Mouse (Mus musculus): ENCODE measurements around the gene Hlcs. TPM values are rescaled to one million over a fixed set of nuclear protein-coding genes. Genes with fewer than 3 reads are reported as not detected.

Hlcs gene
- polyA plus RNA-seq, 1 experiment, result 5.1 TPM

- no peak overlapping the region for H3K4me3 ChIP-seq (ENCODE audit: insufficient read depth, low read length)
- no peak for TF ChIP-seq POLR2A (IDR thresholded peaks at IDR 0.05; ENCODE audit: borderline replicate concordance, low read depth, low read length)
- TF ChIP-seq CTCF (IDR thresholded peaks at IDR 0.05; ENCODE audit: low read depth, low read length), result no peak
- H3K27ac ChIP-seq (ENCODE audit: insufficient read depth, low read depth, low read length), result no peak overlapping the region
- no peaks in the 10 kb centered on the region for H3K4me1 ChIP-seq (ENCODE audit: control insufficient read depth, insufficient read depth, low read length)
Observed at GRCm38 (mm10) chr16:94264611-94265010, 48.8 kb downstream of the Hlcs start.

- TF ChIP-seq POLR2A (IDR thresholded peaks at IDR 0.05; ENCODE audit: borderline replicate concordance, low read depth, low read length) (no peak), CTCF (IDR thresholded peaks at IDR 0.05; ENCODE audit: low read depth, low read length) (no peak)
- no peaks in the 10 kb centered on the region for H3K4me1 ChIP-seq (ENCODE audit: control insufficient read depth, insufficient read depth, low read length)
- no peak overlapping the region for H3K27ac ChIP-seq (ENCODE audit: insufficient read depth, low read depth, low read length)
- no peak overlapping the region for H3K4me3 ChIP-seq (ENCODE audit: insufficient read depth, low read length)
Observed at GRCm38 (mm10) chr16:94262501-94262900, 50.9 kb downstream of the Hlcs start.

DNA sequence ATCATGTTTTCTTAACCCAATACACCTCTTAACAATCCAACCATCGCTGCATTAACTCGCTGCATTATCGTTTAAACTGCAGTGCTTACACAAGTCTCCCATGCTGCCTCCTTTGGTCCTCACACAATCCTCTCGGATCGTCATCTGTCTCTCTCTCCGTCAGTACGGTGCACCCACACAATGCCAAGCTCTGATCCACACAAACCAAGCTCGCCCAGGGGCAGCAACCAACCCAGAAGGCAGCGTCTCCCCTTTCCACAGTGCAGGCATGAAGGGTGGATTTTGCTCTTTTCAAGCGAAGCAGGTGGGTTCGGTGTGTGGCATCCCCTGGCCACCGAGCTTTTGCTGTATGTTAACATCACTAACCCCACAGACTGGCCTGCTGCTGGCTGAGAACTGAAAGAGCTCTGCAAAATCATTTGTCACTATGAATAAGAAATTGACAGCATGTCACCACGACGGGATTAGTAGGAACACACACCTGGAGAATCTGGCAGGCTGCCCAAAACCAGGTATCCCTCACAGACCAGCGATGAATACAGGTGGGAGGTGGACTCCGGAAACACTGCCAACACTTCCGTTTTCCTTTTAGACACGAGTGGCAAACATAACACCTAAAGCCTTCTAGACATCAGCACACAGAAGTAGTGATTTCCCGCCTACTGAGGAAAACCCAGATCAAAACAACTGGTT, 52.3 kb downstream of the Hlcs start:
- no peak for TF ChIP-seq POLR2A (IDR thresholded peaks at IDR 0.05; ENCODE audit: borderline replicate concordance, low read depth, low read length)
- no peak for TF ChIP-seq CTCF (IDR thresholded peaks at IDR 0.05; ENCODE audit: low read depth, low read length)
- H3K4me3 ChIP-seq (ENCODE audit: insufficient read depth, low read length), result no peak overlapping the region
- H3K4me1 ChIP-seq (ENCODE audit: control insufficient read depth, insufficient read depth, low read length), result no peaks in the 10 kb centered on the region
- no peak overlapping the region for H3K27ac ChIP-seq (ENCODE audit: insufficient read depth, low read depth, low read length)

GRCm38 (mm10) chr16:94258366-94259310, 54.7 kb downstream of the Hlcs start:
- H3K4me3 ChIP-seq (ENCODE audit: insufficient read depth, low read length), result no peak overlapping the region
- H3K27ac ChIP-seq (ENCODE audit: insufficient read depth, low read depth, low read length), result no peak overlapping the region
- H3K4me1 ChIP-seq (ENCODE audit: control insufficient read depth, insufficient read depth, low read length), result no peaks in the 10 kb centered on the region
- no peak for TF ChIP-seq POLR2A (IDR thresholded peaks at IDR 0.05; ENCODE audit: borderline replicate concordance, low read depth, low read length)
- peak; percentile 60 for TF ChIP-seq CTCF (IDR thresholded peaks at IDR 0.05; ENCODE audit: low read depth, low read length)

DNA sequence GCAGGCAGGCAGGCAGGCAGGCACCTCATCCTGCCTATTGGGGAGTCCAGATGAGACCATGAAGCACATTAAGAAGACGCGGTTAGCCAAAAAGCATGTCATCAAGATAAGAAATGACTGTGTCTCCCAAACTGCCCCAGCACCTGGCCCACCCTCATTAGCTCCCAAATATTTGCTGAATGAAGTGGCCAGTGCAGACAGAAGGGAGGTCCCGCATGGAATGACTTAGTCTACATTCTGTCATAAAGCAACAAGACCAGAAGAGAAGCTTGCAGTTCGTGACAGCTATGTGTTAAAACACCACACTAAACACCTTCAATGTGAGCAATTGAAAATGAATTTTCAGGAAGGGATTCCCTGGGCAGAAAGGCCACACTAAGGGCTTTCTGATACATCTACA, 57.8 kb downstream of the Hlcs start:
- Histone ChIP-seq H3K4me3 (ENCODE audit: insufficient read depth, low read length) (no peak overlapping the region), H3K27ac (ENCODE audit: insufficient read depth, low read depth, low read length) (no peak overlapping the region), H3K4me1 (ENCODE audit: control insufficient read depth, insufficient read depth, low read length) (no peaks in the 10 kb centered on the region)
- TF ChIP-seq CTCF (IDR thresholded peaks at IDR 0.05; ENCODE audit: low read depth, low read length) (no peak), POLR2A (IDR thresholded peaks at IDR 0.05; ENCODE audit: borderline replicate concordance, low read depth, low read length) (no peak)

GRCm38 (mm10) chr16:94255035-94255434, 58.3 kb downstream of the Hlcs start:
- no peaks in the 10 kb centered on the region for H3K4me1 ChIP-seq (ENCODE audit: control insufficient read depth, insufficient read depth, low read length)
- no peak overlapping the region for H3K4me3 ChIP-seq (ENCODE audit: insufficient read depth, low read length)
- TF ChIP-seq POLR2A (IDR thresholded peaks at IDR 0.05; ENCODE audit: borderline replicate concordance, low read depth, low read length), result no peak
- TF ChIP-seq CTCF (IDR thresholded peaks at IDR 0.05; ENCODE audit: low read depth, low read length), result no peak
- H3K27ac ChIP-seq (ENCODE audit: insufficient read depth, low read depth, low read length), result no peak overlapping the region

DNA sequence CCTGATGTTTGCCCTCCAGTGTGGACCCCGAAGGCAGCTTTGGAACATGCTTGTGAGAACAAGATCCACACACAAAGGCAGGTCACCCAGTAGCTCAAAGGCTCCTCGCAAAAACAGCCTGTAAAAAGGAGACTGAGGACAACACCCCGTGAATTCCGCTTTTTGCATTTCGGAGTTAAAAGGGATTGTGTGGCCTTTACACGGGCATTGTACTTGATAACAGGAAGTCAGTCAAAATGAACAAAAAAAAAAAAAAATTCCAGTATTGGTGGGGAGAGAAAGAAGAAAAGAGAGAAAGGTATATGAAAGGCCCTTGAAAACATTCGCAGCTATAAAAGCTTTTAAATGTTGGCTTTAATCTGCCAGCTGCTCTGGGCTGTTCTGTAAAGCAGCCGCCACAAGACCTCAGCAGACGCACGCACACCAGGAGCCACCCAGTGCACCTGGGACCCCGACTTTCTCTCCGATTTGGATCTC, 58.9 kb downstream of the Hlcs start:
- Histone ChIP-seq H3K4me1 (ENCODE audit: control insufficient read depth, insufficient read depth, low read length) (no peaks in the 10 kb centered on the region), H3K27ac (ENCODE audit: insufficient read depth, low read depth, low read length) (no peak overlapping the region), H3K4me3 (ENCODE audit: insufficient read depth, low read length) (no peak overlapping the region)
- TF ChIP-seq POLR2A (IDR thresholded peaks at IDR 0.05; ENCODE audit: borderline replicate concordance, low read depth, low read length) (no peak), CTCF (IDR thresholded peaks at IDR 0.05; ENCODE audit: low read depth, low read length) (no peak)

GRCm38 (mm10) chr16:94253671-94254414, 59.5 kb downstream of the Hlcs start:
- Histone ChIP-seq H3K4me1 (ENCODE audit: control insufficient read depth, insufficient read depth, low read length) (no peaks in the 10 kb centered on the region), H3K4me3 (ENCODE audit: insufficient read depth, low read length) (no peak overlapping the region), H3K27ac (ENCODE audit: insufficient read depth, low read depth, low read length) (no peak overlapping the region)
- TF ChIP-seq POLR2A (IDR thresholded peaks at IDR 0.05; ENCODE audit: borderline replicate concordance, low read depth, low read length), result no peak
- TF ChIP-seq CTCF (IDR thresholded peaks at IDR 0.05; ENCODE audit: low read depth, low read length), result no peak

DNA sequence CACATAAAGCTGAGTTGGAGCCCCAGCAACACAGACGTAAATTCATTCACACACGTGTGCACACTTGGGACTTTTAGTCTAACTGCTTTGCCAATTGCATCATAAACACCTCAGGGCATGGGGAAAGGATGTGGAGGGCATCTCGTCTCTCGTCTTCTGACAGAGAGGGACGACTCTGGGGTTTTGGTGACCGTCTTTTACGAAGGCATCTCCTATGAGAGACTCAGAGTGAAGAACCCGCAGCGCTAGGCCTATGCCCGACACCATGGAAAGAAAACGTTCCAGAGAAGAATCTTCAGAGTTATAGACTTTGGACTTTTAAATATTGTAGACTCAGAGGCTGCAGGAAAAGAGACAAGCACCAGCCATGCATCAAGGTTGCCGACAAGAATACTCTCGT, 61.6 kb downstream of the Hlcs start:
- H3K4me3 ChIP-seq (ENCODE audit: insufficient read depth, low read length), result no peak overlapping the region

More for the DNA sequence above, 61.6 kb downstream of the Hlcs start:
- TF ChIP-seq CTCF (IDR thresholded peaks at IDR 0.05; ENCODE audit: low read depth, low read length), result no peak
- no peak for TF ChIP-seq POLR2A (IDR thresholded peaks at IDR 0.05; ENCODE audit: borderline replicate concordance, low read depth, low read length)
- Histone ChIP-seq H3K4me1 (ENCODE audit: control insufficient read depth, insufficient read depth, low read length) (no peaks in the 10 kb centered on the region), H3K27ac (ENCODE audit: insufficient read depth, low read depth, low read length) (no peak overlapping the region)

Measured in bone marrow macrophage, adult 2 months (primary cell).